Mouse (Mus musculus) retina, embryonic 14.5 days (tissue): ENCODE results near the gene Ckap2l.

Experiments
- DNase-seq: peaks from one replicate; pipeline ENCODE4 v3.0.0-alpha.2; 2015; ENCODE audit warnings: low spot score

Ckap2l gene

GRCm38 (mm10) chr2:129263073-129263472 lies 33.9 kb downstream of the Ckap2l start:
- DNase-seq = no peak

- DNase-seq = no peak
These were observed 35.7 kb downstream of the Ckap2l start for GRCm38 (mm10) chr2:129261151-129261794.

- no peak for DNase-seq
These were observed 36.4 kb downstream of the Ckap2l start for GRCm38 (mm10) chr2:129260646-129261045.

- peak; percentile 96 for DNase-seq
These were observed 38.4 kb downstream of the Ckap2l start for GRCm38 (mm10) chr2:129258475-129259211.

GRCm38 (mm10) chr2:129258056-129258455 lies 39.0 kb downstream of the Ckap2l start:
- DNase-seq = no peak

- DNase-seq = no peak
These were observed 41.0 kb downstream of the Ckap2l start for GRCm38 (mm10) chr2:129256006-129256405.

GRCm38 (mm10) chr2:129254076-129254475 lies 42.9 kb downstream of the Ckap2l start:
- no peak for DNase-seq

- DNase-seq = no peak
These were observed 43.4 kb downstream of the Ckap2l start for GRCm38 (mm10) chr2:129253631-129253970.

- DNase-seq = no peak
These were observed 44.0 kb downstream of the Ckap2l start for GRCm38 (mm10) chr2:129252836-129253630.

GRCm38 (mm10) chr2:129249321-129249720 lies 47.7 kb downstream of the Ckap2l start:
- DNase-seq = no peak

- DNase-seq = no peak
These were observed 49.3 kb downstream of the Ckap2l start for GRCm38 (mm10) chr2:129247707-129248121.

- DNase-seq = no peak
These were observed 50.1 kb downstream of the Ckap2l start for GRCm38 (mm10) chr2:129246924-129247323.

- no peak for DNase-seq
These were observed 50.6 kb downstream of the Ckap2l start for GRCm38 (mm10) chr2:129246436-129246835.

GRCm38 (mm10) chr2:129245618-129246017 lies 51.4 kb downstream of the Ckap2l start:
- DNase-seq = peak; percentile 25

GRCm38 (mm10) chr2:129244446-129245120 lies 52.4 kb downstream of the Ckap2l start:
- DNase-seq = no peak

GRCm38 (mm10) chr2:129243786-129244185 lies 53.2 kb downstream of the Ckap2l start:
- peak; percentile 65 for DNase-seq

GRCm38 (mm10) chr2:129243005-129243404 lies 54.0 kb downstream of the Ckap2l start:
- DNase-seq = no peak

- no peak for DNase-seq
These were observed 54.9 kb downstream of the Ckap2l start for GRCm38 (mm10) chr2:129241845-129242833.

GRCm38 (mm10) chr2:129240726-129241432 lies 56.1 kb downstream of the Ckap2l start:
- DNase-seq = no peak

GRCm38 (mm10) chr2:129236526-129236925 lies 60.5 kb downstream of the Ckap2l start:
- DNase-seq = no peak
